Mouse (Mus musculus) midbrain, postnatal 0 days (tissue): ENCODE measurements around the gene Adgrl1. TPM values are rescaled to one million over a fixed set of nuclear protein-coding genes. Genes with fewer than 3 reads are reported as not detected.

Experiments
- ATAC-seq: fragments of 200-750 bp; cut with Nextera tagmentation; 2 replicates; pipeline ENCODE4 v1.8.0; 2017; ENCODE audit warnings: moderate number of reproducible peaks, mild to moderate bottlenecking, moderate TSS enrichment, moderate library complexity; ENCODE audit not compliant: low FRiP score
- DNase-seq: peaks from one replicate; pipeline ENCODE4 v3.0.0-alpha.2; 2015; ENCODE audit warnings: low spot score
- H3K27ac ChIP-seq: fragments of 300-500 bp; sonication (generic); 2 replicates; pipeline ENCODE4 v1.5.1; 2014; ENCODE audit warnings: low read depth, mild to moderate bottlenecking, low read length, mixed read lengths
- H3K27me3 ChIP-seq: fragments of 300-500 bp; sonication (generic); 2 replicates; pipeline ENCODE4 v1.6.1; 2014; ENCODE audit warnings: low read length, control low read depth, mixed read lengths; ENCODE audit not compliant: insufficient read depth
- H3K36me3 ChIP-seq: fragments of 300-500 bp; sonication (generic); 2 replicates; pipeline ENCODE4 v1.6.1; 2014; ENCODE audit warnings: low read length, control low read depth, mixed read lengths; ENCODE audit not compliant: insufficient read depth
- H3K4me1 ChIP-seq: fragments of 300-500 bp; sonication (generic); 2 replicates; pipeline ENCODE4 v1.6.1; 2014; ENCODE audit warnings: mild to moderate bottlenecking, control low read depth, antibody characterized with exemption, low read length, mixed read lengths; ENCODE audit not compliant: insufficient read depth
- H3K4me2 ChIP-seq: fragments of 300-500 bp; sonication (generic); 2 replicates; pipeline ENCODE4 v1.6.1; 2014; ENCODE audit warnings: low read depth, mild to moderate bottlenecking, low read length, mixed read lengths; ENCODE audit not compliant: poor library complexity, severe bottlenecking
- H3K4me3 ChIP-seq: fragments of 300-500 bp; sonication (generic); 2 replicates; pipeline ENCODE4 v1.5.1; 2014; ENCODE audit warnings: low read depth, mild to moderate bottlenecking, low read length, moderate library complexity
- H3K9ac ChIP-seq: fragments of 300-500 bp; sonication (generic); replicated peaks from 2 replicates; pipeline ENCODE4 v1.6.1; 2014; ENCODE audit warnings: mild to moderate bottlenecking, low read length, moderate library complexity, mixed read lengths; ENCODE audit not compliant: poor library complexity, severe bottlenecking
- H3K9me3 ChIP-seq: fragments of 300-500 bp; sonication (generic); 2 replicates; pipeline ENCODE4 v1.6.1; 2016; ENCODE audit warnings: low read length, control low read depth
- CTCF ChIP-seq: IDR thresholded peaks from 2 replicates; pipeline ENCODE4 v1.5.1; 2016; ENCODE audit warnings: antibody characterized with exemption, mild to moderate bottlenecking
- WGBS: fragments of 180-500 bp; shearing (Covaris S2); extraction: QIAGEN DNeasy Blood & Tissue Kit; methylation state at CpG from one replicate; pipeline ENCODE4 v1.1.7; 2014; 5-methylcytosine and 5-hydroxymethylcytosine counted together
- polyA plus RNA-seq: library from polyadenylated mRNA; unstranded; fragments of >200 nt; fragmentation: Nextera tagmentation; extraction: Ambion mirVana; gene quantifications from 2 replicates; pipeline ENCODE4 v1.2.1, GENCODE M21; 2015
- total RNA-seq: library from RNA; depleted of rRNA; stranded (reverse); fragments of >200 nt; gene quantifications from 2 replicates; pipeline ENCODE4 v1.2.3, GENCODE M21; 2014

Gene Adgrl1
- total and polyA plus RNA-seq, 2 experiments from 2014 or later, result 55.5 to 593 TPM

DNA sequence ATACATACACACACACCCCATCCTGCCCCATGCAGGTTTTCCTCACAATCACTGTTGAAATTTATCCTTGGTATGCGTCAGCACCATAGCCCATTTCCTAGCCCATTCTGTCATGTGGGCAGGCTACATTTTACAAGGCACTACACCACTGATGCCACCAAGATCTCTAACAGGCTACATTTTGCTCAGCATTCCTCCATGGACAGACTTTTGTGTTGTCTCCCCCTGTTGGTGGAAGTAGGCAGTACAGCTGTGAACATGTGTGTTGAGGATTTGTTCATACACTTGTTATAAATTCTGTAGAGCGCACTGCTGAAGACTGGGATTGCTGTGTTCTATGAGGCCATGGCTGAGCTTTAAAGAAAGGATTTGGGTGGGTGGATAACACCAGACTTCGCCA, 21.7 kb downstream of the Adgrl1 start:
- H3K4me1 ChIP-seq, result no peaks in the 10 kb centered on the region
- no peak overlapping the region for H3K4me3 ChIP-seq
- H3K27me3 ChIP-seq, result no peaks in the 10 kb centered on the region
- ATAC-seq, result peak; percentile 33; the same call in 1 of the 2 replicates
- 58% methylated on average over 3 of the region's 3 CpGs for WGBS
- H3K27ac ChIP-seq, result no peak overlapping the region
- peak; percentile 97 for TF ChIP-seq CTCF
- no peaks in the 10 kb centered on the region for H3K9me3 ChIP-seq
- H3K9ac ChIP-seq, result no peak overlapping the region
- peak; percentile 90 for DNase-seq
- H3K36me3 ChIP-seq, result peaks cover 64% of the 10 kb centered on the region
- H3K4me2 ChIP-seq, result no peak overlapping the region

DNA sequence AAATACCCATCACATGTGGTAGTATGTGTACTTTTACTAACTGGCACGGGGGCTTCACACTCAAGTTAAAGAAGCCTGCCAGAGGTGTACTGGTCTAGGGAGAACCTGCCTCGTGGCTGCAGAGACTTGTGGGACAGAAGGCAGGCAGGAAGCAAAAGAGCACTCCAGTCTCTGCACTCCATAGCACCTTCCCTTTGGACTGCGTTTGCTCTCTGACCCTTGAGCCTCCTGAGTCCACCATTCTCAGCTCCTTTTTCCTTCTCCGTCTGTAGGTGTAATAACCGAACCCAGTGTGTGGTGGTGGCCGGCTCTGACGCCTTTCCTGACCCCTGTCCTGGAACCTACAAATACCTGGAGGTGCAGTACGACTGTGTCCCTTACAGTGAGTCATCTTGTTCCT, 22.8 kb downstream of the Adgrl1 start:
- Histone ChIP-seq H3K27me3 (no peaks in the 10 kb centered on the region), H3K27ac (no peak overlapping the region), H3K4me3 (no peak overlapping the region), H3K9ac (no peak overlapping the region), H3K36me3 (peaks cover 74% of the 10 kb centered on the region), H3K4me2 (no peak overlapping the region), H3K4me1 (no peaks in the 10 kb centered on the region), H3K9me3 (no peaks in the 10 kb centered on the region)
- ATAC-seq, result no peak
- WGBS, result 97% methylated on average over 8 of the region's 8 CpGs
- TF ChIP-seq CTCF, result no peak
- DNase-seq, result no peak

DNA sequence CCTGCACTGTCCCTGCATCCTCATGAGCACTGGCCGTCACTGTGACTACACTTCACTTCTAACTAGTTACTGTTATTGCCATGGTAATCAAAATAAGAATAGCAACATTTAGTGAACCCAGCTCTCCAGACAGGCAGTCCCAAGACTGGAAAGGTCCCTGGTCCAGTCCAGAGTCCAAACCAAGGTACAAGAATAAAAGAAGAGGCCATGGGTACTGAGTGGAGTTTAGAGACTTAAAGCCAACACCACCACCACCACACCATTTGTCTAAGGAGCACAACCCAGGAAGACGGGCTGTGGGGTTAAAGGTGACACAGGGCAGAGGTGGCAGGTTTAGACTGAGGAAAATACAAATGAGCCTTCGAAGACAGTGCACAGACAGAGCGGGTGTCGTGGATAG, 24.7 kb downstream of the Adgrl1 start:
- no peak overlapping the region for H3K27ac ChIP-seq
- H3K4me3 ChIP-seq, result no peak overlapping the region
- H3K36me3 ChIP-seq, result peaks cover 84% of the 10 kb centered on the region
- H3K27me3 ChIP-seq, result no peaks in the 10 kb centered on the region
- no peaks in the 10 kb centered on the region for H3K4me1 ChIP-seq
- no peak overlapping the region for H3K9ac ChIP-seq
- no peaks in the 10 kb centered on the region for H3K9me3 ChIP-seq
- ATAC-seq (no peak), DNase-seq (no peak)
- TF ChIP-seq CTCF, result no peak
- H3K4me2 ChIP-seq, result no peak overlapping the region
- 92% methylated on average over 5 of the region's 5 CpGs for WGBS

DNA sequence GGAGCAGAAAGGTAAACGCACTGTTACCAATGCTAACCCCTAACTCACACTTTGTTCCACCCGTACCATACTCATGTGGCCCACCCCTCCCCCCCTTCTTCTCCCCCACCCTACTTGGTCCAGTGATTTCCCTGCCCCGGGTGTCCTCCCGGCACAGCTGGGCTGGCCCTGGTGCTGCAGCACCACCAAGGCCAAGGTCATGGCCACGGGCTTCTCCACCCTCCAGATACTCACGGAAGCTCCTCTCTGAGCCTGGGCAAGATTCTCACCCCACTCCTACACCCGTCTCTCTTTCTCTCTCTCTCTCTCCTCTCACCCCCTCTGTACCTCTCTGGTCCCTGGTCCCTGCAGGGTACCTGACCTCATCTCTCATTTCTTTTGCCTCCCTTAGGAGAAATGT, 26.4 kb downstream of the Adgrl1 start:
- Histone ChIP-seq H3K27ac (no peak overlapping the region), H3K36me3 (peaks cover 88% of the 10 kb centered on the region), H3K9me3 (no peaks in the 10 kb centered on the region), H3K4me2 (no peak overlapping the region), H3K27me3 (no peaks in the 10 kb centered on the region), H3K4me1 (no peaks in the 10 kb centered on the region), H3K9ac (no peak overlapping the region), H3K4me3 (no peak overlapping the region)
- 68% methylated on average over 7 of the region's 7 CpGs for WGBS
- TF ChIP-seq CTCF, result no peak
- DNase-seq (no peak), ATAC-seq (no peak)

DNA sequence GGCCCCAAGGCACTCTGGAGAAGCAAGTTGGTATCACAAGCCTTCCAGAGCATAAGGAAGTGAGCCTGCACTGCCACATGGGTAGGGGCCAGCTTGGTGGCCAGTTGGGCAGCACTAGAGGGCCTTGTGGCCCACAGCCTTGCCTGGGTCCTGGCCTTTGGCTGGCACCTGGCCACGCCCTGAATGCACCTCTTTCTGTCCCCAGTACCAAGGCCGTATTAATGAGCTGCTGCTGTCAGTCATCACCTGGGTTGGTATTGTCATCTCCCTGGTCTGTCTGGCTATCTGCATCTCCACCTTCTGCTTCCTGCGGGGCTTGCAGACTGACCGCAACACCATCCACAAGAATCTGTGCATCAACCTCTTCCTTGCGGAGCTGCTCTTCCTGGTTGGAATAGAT, 34.3 kb downstream of the Adgrl1 start:
- Histone ChIP-seq H3K4me3 (no peak overlapping the region), H3K9me3 (no peaks in the 10 kb centered on the region), H3K9ac (no peak overlapping the region), H3K27ac (no peak overlapping the region), H3K27me3 (no peaks in the 10 kb centered on the region), H3K4me1 (no peaks in the 10 kb centered on the region), H3K4me2 (no peak overlapping the region), H3K36me3 (peaks cover 100% of the 10 kb centered on the region)
- TF ChIP-seq CTCF, result no peak
- DNase-seq (no peak), ATAC-seq (no peak)
- 95% methylated on average over 5 of the region's 5 CpGs for WGBS

DNA sequence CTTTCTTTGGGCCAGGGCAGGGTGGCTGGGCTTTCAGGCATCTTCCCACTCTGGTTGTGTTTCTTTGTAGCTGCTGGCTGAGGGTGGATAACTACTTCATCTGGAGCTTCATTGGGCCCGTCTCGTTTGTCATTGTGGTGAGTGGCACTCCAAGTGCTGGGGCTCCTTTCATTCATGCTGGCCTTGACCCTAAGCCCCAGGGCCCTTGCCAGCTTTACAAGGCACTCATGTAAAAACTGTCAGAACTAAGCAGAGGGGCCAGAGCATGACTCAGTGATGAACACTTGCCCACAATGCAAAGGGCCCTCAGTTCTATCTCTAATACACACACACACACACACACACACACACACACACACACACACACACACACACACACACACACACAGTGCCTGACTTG, 35.1 kb downstream of the Adgrl1 start:
- TF ChIP-seq CTCF, result no peak

More for the DNA sequence above, 35.1 kb downstream of the Adgrl1 start:
- Histone ChIP-seq H3K36me3 (peaks cover 95% of the 10 kb centered on the region), H3K4me2 (no peak overlapping the region), H3K9ac (no peak overlapping the region), H3K27me3 (no peaks in the 10 kb centered on the region), H3K27ac (no peak overlapping the region), H3K4me3 (no peak overlapping the region), H3K9me3 (no peaks in the 10 kb centered on the region), H3K4me1 (no peaks in the 10 kb centered on the region)
- DNase-seq (no peak), ATAC-seq (no peak)
- 97% methylated on average over 2 of the region's 2 CpGs for WGBS
